Mouse (Mus musculus) liver, embryonic 11.5 days (tissue): ENCODE data around the gene Lamb3. TPM values are rescaled to one million over a fixed set of nuclear protein-coding genes. Genes with fewer than 3 reads are reported as not detected.

Experiments
- ATAC-seq: fragments of 200-750 bp; cut with Nextera tagmentation; replicated peaks from 2 replicates; pipeline ENCODE4 v1.8.0; 2017; ENCODE audit warnings: moderate number of reproducible peaks, mild to moderate bottlenecking, moderate TSS enrichment, moderate library complexity; ENCODE audit not compliant: low FRiP score
- DNase-seq: peaks from one replicate; pipeline ENCODE4 v3.0.0-alpha.2; 2017; ENCODE audit warnings: low spot score
- H3K27ac ChIP-seq: fragments of 300-500 bp; sonication (generic); 2 replicates; pipeline ENCODE4 v1.5.1; 2014; ENCODE audit warnings: mild to moderate bottlenecking, low read depth, low read length, control low read depth
- H3K27me3 ChIP-seq: fragments of 300-500 bp; sonication (generic); replicated peaks from 2 replicates; pipeline ENCODE4 v1.6.1; 2014; ENCODE audit warnings: low read length, mixed read lengths; ENCODE audit not compliant: control insufficient read depth, insufficient read depth
- H3K36me3 ChIP-seq: fragments of 300-500 bp; sonication (generic); 2 replicates; pipeline ENCODE4 v1.6.1; 2014; ENCODE audit warnings: mild to moderate bottlenecking, low read length, moderate library complexity, mixed read lengths; ENCODE audit not compliant: control insufficient read depth, insufficient read depth
- H3K4me1 ChIP-seq: fragments of 300-500 bp; sonication (generic); replicated peaks from 2 replicates; pipeline ENCODE4 v1.6.1; 2014; ENCODE audit warnings: low read length, mixed read lengths; ENCODE audit not compliant: control insufficient read depth, insufficient read depth
- H3K4me2 ChIP-seq: fragments of 300-500 bp; sonication (generic); 2 replicates; pipeline ENCODE4 v1.6.1; 2014; ENCODE audit warnings: mild to moderate bottlenecking, control low read depth, moderate library complexity
- H3K4me3 ChIP-seq: fragments of 300-500 bp; sonication (generic); 2 replicates; pipeline ENCODE4 v1.5.1; 2014; ENCODE audit warnings: low read depth, low read length, control low read depth
- H3K9ac ChIP-seq: fragments of 300-500 bp; sonication (generic); 2 replicates; pipeline ENCODE4 v1.6.1; 2014; ENCODE audit warnings: low read depth, low read length, control low read depth
- H3K9me3 ChIP-seq: fragments of 300-500 bp; sonication (generic); 2 replicates; pipeline ENCODE4 v1.6.1; 2016; ENCODE audit warnings: low read length, inconsistent platforms, mixed read lengths; ENCODE audit not compliant: control insufficient read depth
- WGBS: fragments of 180-500 bp; shearing (Covaris S2); extraction: QIAGEN DNeasy Blood & Tissue Kit; methylation state at CpG from one replicate; pipeline ENCODE4 v1.1.7; 2014; 5-methylcytosine and 5-hydroxymethylcytosine counted together
- polyA plus RNA-seq: library from polyadenylated mRNA; unstranded; fragments of >200 nt; fragmentation: Nextera tagmentation; extraction: Ambion mirVana; gene quantifications from 2 replicates; pipeline ENCODE4 v1.2.1, GENCODE M21; 2014

Gene Lamb3
- polyA plus RNA-seq, 1 experiment from 2014 or later, result 0.15 TPM

GRCm38 (mm10) chr1:193195169-193195810, 12.2 kb upstream of the Lamb3 start:
- H3K4me2 ChIP-seq, result no peak overlapping the region
- H3K36me3 ChIP-seq, result no peaks in the 10 kb centered on the region
- no peaks in the 10 kb centered on the region for H3K9me3 ChIP-seq
- no peak overlapping the region for H3K9ac ChIP-seq
- ATAC-seq, result no peak
- no peaks in the 10 kb centered on the region; the same call in 1 of the 2 replicates for H3K4me1 ChIP-seq
- no peak overlapping the region for H3K27ac ChIP-seq
- H3K27me3 ChIP-seq, result no peaks in the 10 kb centered on the region
- WGBS, result 70% methylated on average over 3 of the region's 3 CpGs
- H3K4me3 ChIP-seq, result no peak overlapping the region
- DNase-seq, result no peak

- no peaks in the 10 kb centered on the region for H3K9me3 ChIP-seq
- no peaks in the 10 kb centered on the region; the same call in 1 of the 2 replicates for H3K4me1 ChIP-seq
- H3K9ac ChIP-seq, result no peak overlapping the region
- H3K4me2 ChIP-seq, result no peak overlapping the region
- no peaks in the 10 kb centered on the region for H3K27me3 ChIP-seq
- DNase-seq (no peak), ATAC-seq (no peak)
- H3K27ac ChIP-seq, result no peak overlapping the region
- 80% methylated on average over 18 of the region's 18 CpGs for WGBS
- H3K36me3 ChIP-seq, result no peaks in the 10 kb centered on the region
- no peak overlapping the region for H3K4me3 ChIP-seq
Observed at GRCm38 (mm10) chr1:193197494-193198205, 9.8 kb upstream of the Lamb3 start.

GRCm38 (mm10) chr1:193198312-193198711, 9.2 kb upstream of the Lamb3 start:
- H3K4me1 ChIP-seq, result no peaks in the 10 kb centered on the region; the same call in 1 of the 2 replicates
- 68% methylated on average over 2 of the region's 2 CpGs for WGBS
- DNase-seq (no peak), ATAC-seq (no peak)
- H3K27me3 ChIP-seq, result no peaks in the 10 kb centered on the region
- no peak overlapping the region for H3K9ac ChIP-seq
- H3K27ac ChIP-seq, result no peak overlapping the region
- H3K4me3 ChIP-seq, result no peak overlapping the region
- H3K36me3 ChIP-seq, result no peaks in the 10 kb centered on the region
- no peak overlapping the region for H3K4me2 ChIP-seq
- H3K9me3 ChIP-seq, result no peaks in the 10 kb centered on the region

GRCm38 (mm10) chr1:193200640-193201382, 6.7 kb upstream of the Lamb3 start:
- H3K27ac ChIP-seq, result peak overlapping the region; percentile 34; the same call in 1 of the 2 replicates
- peak overlapping the region; percentile 39 for H3K4me2 ChIP-seq
- WGBS, result 57% methylated on average over 8 of the region's 8 CpGs
- no peaks in the 10 kb centered on the region for H3K27me3 ChIP-seq
- no peaks in the 10 kb centered on the region for H3K36me3 ChIP-seq
- H3K4me3 ChIP-seq, result peak overlapping the region; percentile 13
- DNase-seq (no peak), ATAC-seq (no peak)
- no peaks in the 10 kb centered on the region for H3K9me3 ChIP-seq
- H3K4me1 ChIP-seq, result no peaks in the 10 kb centered on the region; the same call in 1 of the 2 replicates
- peak overlapping the region; percentile 31; the same call in 1 of the 2 replicates for H3K9ac ChIP-seq

- peak within 1 kb of the TSS; percentile 13 for H3K4me3 ChIP-seq
- ATAC-seq, result peak; percentile 63
- peak within 1 kb of the TSS; percentile 31; the same call in 1 of the 2 replicates for H3K9ac ChIP-seq
- H3K27ac ChIP-seq, result peak within 1 kb of the TSS; percentile 34; the same call in 1 of the 2 replicates
- H3K9me3 ChIP-seq, result no peaks in the 10 kb centered on the region
- WGBS, result 29% methylated on average over 5 of the region's 5 CpGs
- H3K36me3 ChIP-seq, result no peaks in the 10 kb centered on the region
- H3K27me3 ChIP-seq, result no peaks in the 10 kb centered on the region
- peak; percentile 34 for DNase-seq
- H3K4me1 ChIP-seq, result no peaks in the 10 kb centered on the region; the same call in 1 of the 2 replicates
- peak within 1 kb of the TSS; percentile 39 for H3K4me2 ChIP-seq
Observed at GRCm38 (mm10) chr1:193201383-193201778, 6.1 kb upstream of the Lamb3 start, which contains the start of gene Traf3ip3. TSS of gene Traf3ip3 (minus strand) at chr1:193201703.

GRCm38 (mm10) chr1:193203821-193204220, 3.7 kb upstream of the Lamb3 start:
- 58% methylated on average over 2 of the region's 2 CpGs for WGBS
- no peaks in the 10 kb centered on the region for H3K4me1 ChIP-seq
- H3K9ac ChIP-seq, result no peak overlapping the region
- no peaks in the 10 kb centered on the region for H3K9me3 ChIP-seq
- no peak for ATAC-seq
- no peak overlapping the region for H3K4me3 ChIP-seq
- no peak overlapping the region for H3K4me2 ChIP-seq
- no peaks in the 10 kb centered on the region for H3K36me3 ChIP-seq
- no peak for DNase-seq
- no peak overlapping the region for H3K27ac ChIP-seq
- H3K27me3 ChIP-seq, result no peaks in the 10 kb centered on the region

GRCm38 (mm10) chr1:193205431-193205830, 2.1 kb upstream of the Lamb3 start:
- no peak overlapping the region for H3K27ac ChIP-seq
- H3K36me3 ChIP-seq, result no peaks in the 10 kb centered on the region
- H3K4me3 ChIP-seq, result no peak overlapping the region
- no peak overlapping the region for H3K9ac ChIP-seq
- H3K27me3 ChIP-seq, result no peaks in the 10 kb centered on the region
- WGBS, result 86% methylated on average over 2 of the region's 2 CpGs
- DNase-seq (no peak), ATAC-seq (no peak)
- H3K4me2 ChIP-seq, result no peak overlapping the region
- H3K9me3 ChIP-seq, result no peaks in the 10 kb centered on the region
- no peaks in the 10 kb centered on the region for H3K4me1 ChIP-seq

GRCm38 (mm10) chr1:193208178-193208577, 679 bp downstream of the Lamb3 start:
- ATAC-seq (peak; percentile 61), DNase-seq (no peak)
- H3K36me3 ChIP-seq, result no peaks in the 10 kb centered on the region
- no peaks in the 10 kb centered on the region for H3K27me3 ChIP-seq
- no peak overlapping the region for H3K27ac ChIP-seq
- H3K9me3 ChIP-seq, result no peaks in the 10 kb centered on the region
- no peak overlapping the region for H3K9ac ChIP-seq
- H3K4me2 ChIP-seq, result no peak overlapping the region
- H3K4me3 ChIP-seq, result no peak overlapping the region
- no peaks in the 10 kb centered on the region for H3K4me1 ChIP-seq
- WGBS, result 44% methylated on average over 2 of the region's 2 CpGs
